Mouse (Mus musculus) embryonic facial prominence, embryonic 13.5 days (tissue): ENCODE data around the gene Acp2. TPM values are rescaled to one million over a fixed set of nuclear protein-coding genes. Genes with fewer than 3 reads are reported as not detected.
"Not testable (repeated sequence)": the region's sequence is repeated elsewhere in the genome, so short reads cannot be mapped to it uniquely, and the experiment has no call there.

Experiments used
- ATAC-seq: fragments of 200-750 bp; cut with Nextera tagmentation; 2 replicates; pipeline ENCODE4 v1.8.0; 2017; ENCODE audit warnings: low read depth; ENCODE audit not compliant: insufficient number of reproducible peaks, insufficient read depth, low FRiP score, low TSS enrichment
- H3K27ac ChIP-seq: fragments of 300-500 bp; sonication (generic); 2 replicates; pipeline ENCODE4 v1.5.1; 2015; ENCODE audit warnings: moderate library complexity, mild to moderate bottlenecking, inconsistent platforms
- H3K27me3 ChIP-seq: fragments of 300-500 bp; sonication (generic); 2 replicates; pipeline ENCODE4 v1.6.1; 2015; ENCODE audit warnings: mild to moderate bottlenecking, inconsistent platforms
- H3K36me3 ChIP-seq: fragments of 300-500 bp; sonication (generic); 2 replicates; pipeline ENCODE4 v1.6.1; 2015; ENCODE audit warnings: mild to moderate bottlenecking, inconsistent platforms
- H3K4me1 ChIP-seq: fragments of 300-500 bp; sonication (generic); 2 replicates; pipeline ENCODE4 v1.6.1; 2015; ENCODE audit warnings: inconsistent platforms
- H3K4me2 ChIP-seq: fragments of 300-500 bp; sonication (generic); 2 replicates; pipeline ENCODE4 v1.6.1; 2015; ENCODE audit warnings: moderate library complexity, mild to moderate bottlenecking, inconsistent platforms
- H3K4me3 ChIP-seq: fragments of 300-500 bp; sonication (generic); 2 replicates; pipeline ENCODE4 v1.5.1; 2015; ENCODE audit warnings: mild to moderate bottlenecking, inconsistent platforms
- H3K9ac ChIP-seq: fragments of 300-500 bp; sonication (generic); 2 replicates; pipeline ENCODE4 v1.6.1; 2015; ENCODE audit warnings: mild to moderate bottlenecking, inconsistent platforms
- H3K9me3 ChIP-seq: fragments of 300-500 bp; sonication (generic); 2 replicates; pipeline ENCODE4 v1.6.1; 2016; ENCODE audit warnings: inconsistent platforms
- WGBS: fragments of 180-500 bp; shearing (Covaris S2); methylation state at CpG from one replicate; pipeline ENCODE4 v1.1.7; 2015; ENCODE audit warnings: mixed read lengths; 5-methylcytosine and 5-hydroxymethylcytosine counted together
- polyA plus RNA-seq: library from polyadenylated mRNA; unstranded; fragments of >200 nt; fragmentation: Nextera tagmentation; extraction: Ambion mirVana; gene quantifications from 2 replicates; pipeline ENCODE4 v1.2.1, GENCODE M21; 2015

Gene Acp2
- polyA plus RNA-seq, 1 experiment from 2014 or later, result 29.0 TPM

- no peaks in the 10 kb centered on the region for H3K9me3 ChIP-seq
- no peaks in the 10 kb centered on the region for H3K36me3 ChIP-seq
- ATAC-seq, result no peak
- H3K4me1 ChIP-seq, result peaks cover 19% of the 10 kb centered on the region; the same call in 1 of the 2 replicates
- H3K9ac ChIP-seq, result no peak overlapping the region
- H3K4me3 ChIP-seq, result no peak overlapping the region
- WGBS, result 74% methylated on average over 3 of the region's 3 CpGs
- no peak overlapping the region for H3K4me2 ChIP-seq
- H3K27me3 ChIP-seq, result no peaks in the 10 kb centered on the region
- H3K27ac ChIP-seq, result no peak overlapping the region
These were observed 6.1 kb upstream of the Acp2 start for GRCm38 (mm10) chr2:91196577-91197001.

- H3K4me1 ChIP-seq, result peaks cover 28% of the 10 kb centered on the region
- H3K36me3 ChIP-seq, result no peaks in the 10 kb centered on the region
- H3K9ac ChIP-seq, result no peak overlapping the region
- ATAC-seq, result no peak
- no peaks in the 10 kb centered on the region for H3K9me3 ChIP-seq
- no peak overlapping the region for H3K27ac ChIP-seq
- H3K4me3 ChIP-seq, result no peak overlapping the region
- H3K27me3 ChIP-seq, result no peaks in the 10 kb centered on the region
- WGBS, result 86% methylated on average over 3 of the region's 3 CpGs
- H3K4me2 ChIP-seq, result no peak overlapping the region
These were observed 3.8 kb upstream of the Acp2 start for GRCm38 (mm10) chr2:91198888-91199287.

- Histone ChIP-seq H3K36me3 (peaks cover 35% of the 10 kb centered on the region), H3K4me3 (peak overlapping the region; percentile 72), H3K4me1 (peaks cover 22% of the 10 kb centered on the region), H3K27me3 (no peaks in the 10 kb centered on the region), H3K27ac (peak overlapping the region; percentile 93), H3K4me2 (peak overlapping the region; percentile 75), H3K9me3 (no peaks in the 10 kb centered on the region), H3K9ac (peak overlapping the region; percentile 84)
- WGBS, result 8% methylated on average over 20 of the region's 20 CpGs
- no peak for ATAC-seq
These were observed 429 bp downstream of the Acp2 start for GRCm38 (mm10) chr2:91202972-91203656.

DNA sequence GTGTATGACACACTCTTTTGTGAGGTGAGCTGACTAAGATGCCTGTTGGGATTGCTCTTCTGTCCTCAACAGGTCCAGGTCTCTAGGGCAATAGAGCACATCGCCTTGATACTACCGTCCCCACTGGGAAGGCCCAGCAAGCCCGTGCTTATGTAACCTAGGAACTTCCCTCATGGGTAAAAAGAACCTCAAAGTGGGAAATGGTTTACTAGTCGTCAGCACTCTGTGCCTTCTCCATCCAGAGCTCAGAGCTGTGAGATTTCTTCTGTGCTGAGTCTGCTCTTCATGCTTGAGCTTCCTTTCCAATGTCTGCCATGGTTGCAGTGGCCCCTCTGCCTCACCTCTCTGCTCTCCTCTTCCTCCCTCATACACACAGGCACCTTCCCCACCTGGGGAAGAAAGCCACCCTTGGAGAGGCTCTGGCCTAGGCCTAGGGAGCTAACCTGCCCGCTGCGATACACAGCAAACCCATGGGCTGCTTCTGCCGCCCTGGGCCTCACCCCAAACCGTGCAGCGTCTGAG lies 3.6 kb downstream of the Acp2 start:
- H3K36me3 ChIP-seq, result peaks cover 64% of the 10 kb centered on the region
- WGBS, result 93% methylated on average over 9 of the region's 9 CpGs

GRCm38 (mm10) chr2:91213311-91213710 lies 10.6 kb downstream of the Acp2 start:
- Histone ChIP-seq H3K4me3 (no peak overlapping the region), H3K9me3 (no peaks in the 10 kb centered on the region), H3K36me3 (peaks cover 76% of the 10 kb centered on the region), H3K4me2 (no peak overlapping the region), H3K9ac (no peak overlapping the region), H3K27ac (no peak overlapping the region), H3K4me1 (no peaks in the 10 kb centered on the region), H3K27me3 (no peaks in the 10 kb centered on the region)
- ATAC-seq, result no peak

More for the DNA sequence above, 3.6 kb downstream of the Acp2 start:
- H3K9me3 ChIP-seq, result no peaks in the 10 kb centered on the region
- no peak for ATAC-seq
- no peaks in the 10 kb centered on the region for H3K27me3 ChIP-seq
- no peak overlapping the region for H3K4me2 ChIP-seq
- no peak overlapping the region for H3K4me3 ChIP-seq
- no peak overlapping the region for H3K9ac ChIP-seq
- H3K27ac ChIP-seq, result no peak overlapping the region
- peaks cover 22% of the 10 kb centered on the region for H3K4me1 ChIP-seq

DNA sequence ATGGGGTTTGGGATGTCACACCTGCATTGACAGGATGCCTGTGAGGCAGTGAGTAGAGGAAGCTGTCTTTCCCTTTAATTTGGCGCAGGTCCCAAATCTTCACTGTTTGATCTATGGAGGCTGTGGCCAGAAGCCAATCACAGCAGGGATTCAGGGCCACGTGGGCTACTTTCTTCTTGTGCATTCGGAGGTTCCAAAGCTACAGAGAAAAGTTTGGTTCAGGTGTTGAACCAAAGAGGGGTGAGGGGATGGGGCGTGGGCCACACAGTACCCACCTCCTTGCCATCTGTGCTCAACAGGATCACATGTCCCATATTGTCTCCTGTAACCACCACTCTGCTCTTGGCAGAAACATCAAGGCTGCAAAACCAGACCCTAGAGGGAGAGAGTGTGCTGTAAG lies 14.3 kb downstream of the Acp2 start:
- H3K36me3 ChIP-seq, result peaks cover 41% of the 10 kb centered on the region
- H3K4me1 ChIP-seq, result no peaks in the 10 kb centered on the region
- 67% methylated on average over 4 of the region's 4 CpGs for WGBS
- ATAC-seq, result no peak
- H3K9ac ChIP-seq, result 0 out of 2 replicates have a peak overlapping the region, but pooled peaks have one; percentile 6
- no peak overlapping the region for H3K27ac ChIP-seq
- no peaks in the 10 kb centered on the region for H3K9me3 ChIP-seq
- no peak overlapping the region for H3K4me3 ChIP-seq
- H3K4me2 ChIP-seq, result no peak overlapping the region
- H3K27me3 ChIP-seq, result no peaks in the 10 kb centered on the region

DNA sequence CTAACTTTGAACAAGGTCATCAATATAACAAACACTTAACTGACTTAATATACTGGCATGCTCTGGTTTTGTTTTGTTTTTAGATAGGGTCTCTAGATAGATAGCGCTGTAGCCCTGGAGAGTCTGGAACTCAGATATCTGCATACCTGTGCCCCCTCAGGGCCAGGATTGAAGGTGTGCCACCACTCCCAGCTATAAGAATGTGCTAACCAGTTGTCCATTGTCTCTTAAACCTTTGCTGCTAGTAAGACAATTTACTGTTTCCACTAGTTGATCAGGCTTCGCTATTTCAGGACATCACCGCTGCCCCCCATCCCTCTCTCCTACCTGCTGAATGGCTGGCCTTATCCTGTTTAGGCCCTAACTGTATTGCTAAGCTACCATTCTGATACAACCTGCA lies 17.8 kb downstream of the Acp2 start:
- Histone ChIP-seq H3K4me3 (no peak overlapping the region), H3K4me1 (no peaks in the 10 kb centered on the region), H3K9me3 (no peaks in the 10 kb centered on the region), H3K36me3 (peaks cover 16% of the 10 kb centered on the region), H3K27ac (no peak overlapping the region), H3K27me3 (no peaks in the 10 kb centered on the region), H3K9ac (no peak overlapping the region), H3K4me2 (no peak overlapping the region)
- WGBS, result 94% methylated on average over 3 of the region's 3 CpGs
- no peak for ATAC-seq

DNA sequence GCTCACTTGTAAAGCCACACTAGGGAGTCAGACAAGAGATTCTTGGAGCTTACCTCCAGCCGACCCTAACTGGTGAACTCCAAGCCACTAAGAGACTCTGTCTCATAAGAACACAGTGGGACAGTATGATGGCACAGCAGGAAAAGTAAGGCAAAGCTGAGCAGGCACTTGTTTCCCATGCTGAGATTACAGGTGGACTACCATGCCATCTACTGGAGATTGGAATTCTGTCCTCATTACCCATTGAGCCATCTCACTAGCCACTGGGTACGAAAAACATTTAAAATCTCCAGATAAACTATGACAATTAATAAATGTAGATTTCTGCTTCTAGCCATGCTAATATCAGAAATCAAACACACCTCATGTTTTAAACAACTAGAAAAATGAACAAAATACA lies 20.9 kb downstream of the Acp2 start:
- ATAC-seq, result no peak

DNA sequence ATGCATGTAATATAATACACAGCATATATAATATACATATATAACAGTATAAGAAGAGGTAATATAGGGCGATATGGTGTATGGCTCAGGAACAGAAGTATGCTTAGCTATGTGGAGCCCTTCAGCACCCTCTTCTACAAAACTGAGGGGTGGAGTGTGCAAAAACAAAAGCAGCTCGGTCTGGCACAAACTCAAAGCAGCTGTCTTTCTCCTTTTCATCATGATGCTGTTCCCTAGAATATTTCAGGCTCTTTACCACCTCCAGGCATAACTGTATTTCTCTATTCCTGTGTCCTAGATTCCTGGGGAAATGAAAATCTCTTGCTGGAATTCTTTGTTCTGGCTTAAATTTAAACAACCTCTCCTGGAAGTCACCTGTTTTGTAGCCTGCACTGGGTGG lies 27.1 kb downstream of the Acp2 start:
- peaks cover 11% of the 10 kb centered on the region for H3K36me3 ChIP-seq
- 55% methylated on average over 2 of the region's 2 CpGs for WGBS
- H3K9ac ChIP-seq, result no peak overlapping the region
- H3K9me3 ChIP-seq, result no peaks in the 10 kb centered on the region
- H3K27ac ChIP-seq, result 0 out of 2 replicates have a peak overlapping the region, but pooled peaks have one; percentile 16
- ATAC-seq, result no peak
- no peak overlapping the region for H3K4me2 ChIP-seq
- no peaks in the 10 kb centered on the region for H3K4me1 ChIP-seq
- no peaks in the 10 kb centered on the region for H3K27me3 ChIP-seq
- H3K4me3 ChIP-seq, result no peak overlapping the region

More for the DNA sequence above, 20.9 kb downstream of the Acp2 start:
- peaks cover 3% of the 10 kb centered on the region for H3K36me3 ChIP-seq
- no peak overlapping the region for H3K4me2 ChIP-seq
- no peak overlapping the region for H3K4me3 ChIP-seq
- no peaks in the 10 kb centered on the region for H3K4me1 ChIP-seq
- no peaks in the 10 kb centered on the region for H3K9me3 ChIP-seq
- H3K9ac ChIP-seq, result no peak overlapping the region
- 89% methylated on average over 2 of the region's 2 CpGs for WGBS
- no peak overlapping the region for H3K27ac ChIP-seq
- H3K27me3 ChIP-seq, result no peaks in the 10 kb centered on the region

DNA sequence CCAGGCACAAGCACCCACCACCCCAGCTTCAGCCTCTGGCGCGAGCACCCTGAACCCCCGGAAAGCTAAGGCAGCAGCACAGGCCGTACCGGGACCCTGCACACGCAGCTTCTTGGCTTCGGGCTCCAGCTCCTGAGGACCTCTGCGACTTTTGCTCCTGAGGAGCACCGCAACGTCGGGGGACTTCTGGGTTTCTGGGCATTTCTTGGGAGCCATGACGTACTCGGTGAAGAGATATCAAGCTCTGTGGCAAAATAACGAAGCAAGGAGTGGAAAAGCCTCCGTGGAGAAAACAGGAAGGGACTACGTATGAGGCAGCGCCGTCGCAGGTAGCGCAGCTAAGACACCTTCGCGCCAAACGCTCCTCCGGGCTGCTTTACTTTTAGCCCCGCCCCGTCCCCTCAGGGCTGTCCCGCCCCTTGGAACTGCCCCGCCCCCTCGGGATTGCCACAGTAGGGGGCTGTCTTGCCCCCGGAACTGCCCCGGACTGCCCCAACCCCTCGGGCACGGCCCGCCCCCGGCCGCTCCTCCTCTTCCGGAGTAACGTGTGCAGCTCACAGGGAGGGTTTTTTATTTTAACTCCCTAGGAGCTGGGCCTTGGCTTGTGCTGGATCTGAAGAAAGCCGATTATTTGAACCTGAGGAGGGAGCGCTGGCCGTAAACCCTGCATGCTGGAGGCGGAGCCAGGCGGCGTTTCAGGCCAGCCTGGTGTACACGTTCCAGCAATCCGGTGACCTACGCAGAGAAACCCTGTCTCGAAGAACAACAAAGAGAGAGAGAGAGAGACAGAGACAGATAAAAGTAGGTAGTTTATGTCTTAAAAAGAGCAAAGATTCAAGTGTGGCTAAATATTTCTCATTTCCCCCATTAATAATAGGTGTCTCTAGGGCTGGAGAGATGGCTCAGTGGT lies 34.2 kb downstream of the Acp2 start, which contains the start of gene Ddb2:
Gene Ddb2 (minus strand): TSS at position 382 of the 910 bp plus-strand sequence.
- Histone ChIP-seq H3K4me3 (peak within 1 kb of the TSS; percentile 68), H3K27ac (peak within 1 kb of the TSS; percentile 86), H3K4me2 (peak within 1 kb of the TSS; percentile 80), H3K9me3 (no peaks in the 10 kb centered on the region), H3K4me1 (0 out of 2 replicates have a peak, but pooled peaks cover 9% of the 10 kb centered on the region), H3K9ac (peak within 1 kb of the TSS; percentile 83), H3K27me3 (no peaks in the 10 kb centered on the region), H3K36me3 (peaks cover 8% of the 10 kb centered on the region)
- WGBS, result under 1% methylated on average over 48 of the region's 48 CpGs
- ATAC-seq, result peak; percentile 98

GRCm38 (mm10) chr2:91237511-91238080 lies 34.9 kb downstream of the Acp2 start:
- H3K36me3 ChIP-seq, H3K27me3 ChIP-seq, H3K4me1 ChIP-seq, H3K9me3 ChIP-seq, ATAC-seq: not testable (repeated sequence)
- peak overlapping the region; percentile 68 for H3K4me3 ChIP-seq
- H3K4me2 ChIP-seq, result peak overlapping the region; percentile 80
- H3K27ac ChIP-seq, result peak overlapping the region; percentile 86
- 30% methylated on average over 4 of the region's 4 CpGs for WGBS
- H3K9ac ChIP-seq, result peak overlapping the region; percentile 83
